Mouse (Mus musculus): ENCODE data around the gene Ism2. TPM values are rescaled to one million over a fixed set of nuclear protein-coding genes. Genes with fewer than 3 reads are reported as not detected.
"Not testable (repeated sequence)": the region's sequence is repeated elsewhere in the genome, so short reads cannot be mapped to it uniquely, and the experiment has no call there.

Gene Ism2
- polyA plus RNA-seq, 1 experiment = not detected

DNA sequence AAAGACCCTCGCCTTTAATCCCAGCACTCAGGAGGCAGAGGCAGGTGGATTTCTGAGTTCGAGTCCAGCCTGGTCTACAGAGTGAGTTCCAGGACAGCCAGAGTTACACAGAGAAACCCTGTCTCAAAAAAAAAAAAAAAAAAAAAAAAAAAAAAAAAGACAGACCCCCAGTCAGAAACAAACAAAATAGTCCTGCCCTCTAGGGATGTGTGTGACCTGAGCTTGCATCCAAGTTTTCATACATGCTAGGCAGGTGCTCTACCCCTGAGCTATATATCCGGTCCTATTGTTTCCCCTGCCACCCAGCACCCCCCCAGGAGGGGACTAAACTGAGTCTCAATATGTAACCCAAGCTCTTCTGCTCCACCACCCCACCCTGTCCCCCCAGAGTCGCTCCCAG is 22.3 kb downstream of the Ism2 start:
- not testable (repeated sequence) for H3K4me3 ChIP-seq (ENCODE audit: insufficient read depth, low read depth, low read length); H3K27ac ChIP-seq (replicated peaks; ENCODE audit: low read depth, low read length); H3K4me1 ChIP-seq (ENCODE audit: control insufficient read depth, insufficient read depth, insufficient read length, low read length)

DNA sequence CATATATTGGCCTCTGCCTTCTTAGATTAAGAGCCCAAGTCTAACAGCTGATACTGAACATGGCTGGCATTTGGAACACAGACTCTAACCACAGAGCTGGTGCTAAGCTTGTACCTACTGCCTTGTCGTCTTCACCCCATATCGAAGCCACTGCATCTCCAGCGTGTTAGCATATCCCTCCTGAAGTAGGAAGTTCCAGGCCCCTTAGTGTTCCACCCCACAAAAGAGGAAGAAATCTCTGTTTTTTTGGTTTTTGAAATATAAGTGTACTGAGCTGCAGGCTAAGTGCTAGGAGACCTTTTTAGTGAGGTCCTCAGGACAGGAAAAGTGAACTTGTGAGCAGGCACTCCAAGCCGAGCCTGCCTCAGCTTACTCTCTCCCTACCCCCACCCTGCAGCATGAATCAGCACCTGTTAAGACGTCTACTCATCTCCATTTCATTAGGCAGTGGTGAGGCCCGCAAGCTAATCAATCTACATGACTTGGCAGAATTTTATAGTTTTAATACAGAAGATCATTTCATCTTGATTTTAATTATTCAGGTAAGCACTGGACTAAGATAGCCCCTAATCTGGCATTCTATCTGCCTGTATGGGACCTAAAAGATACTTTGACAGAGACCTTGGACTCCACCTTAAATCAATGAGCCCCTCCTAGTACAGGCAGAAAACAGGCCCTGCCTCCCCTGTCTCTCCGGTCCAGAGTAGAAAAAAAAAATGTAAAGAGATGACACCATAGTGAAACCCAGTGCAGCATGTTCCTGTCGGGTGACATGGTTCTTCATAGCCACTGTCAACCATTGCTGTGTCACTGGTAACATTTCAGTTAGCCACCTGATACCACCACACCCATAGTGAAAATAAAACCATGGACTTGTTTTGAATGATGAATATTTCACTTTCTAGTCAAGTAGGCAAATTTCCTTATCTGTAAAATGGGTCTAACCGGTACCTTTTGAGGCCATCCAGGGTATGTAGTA is 24.4 kb downstream of the Ism2 start:
- no peaks in the 10 kb centered on the region for H3K4me1 ChIP-seq (ENCODE audit: control insufficient read depth, insufficient read depth, insufficient read length, low read length)
- H3K27ac ChIP-seq (replicated peaks; ENCODE audit: low read depth, low read length) = no peak overlapping the region
- H3K4me3 ChIP-seq (ENCODE audit: insufficient read depth, low read depth, low read length) = no peak overlapping the region

DNA sequence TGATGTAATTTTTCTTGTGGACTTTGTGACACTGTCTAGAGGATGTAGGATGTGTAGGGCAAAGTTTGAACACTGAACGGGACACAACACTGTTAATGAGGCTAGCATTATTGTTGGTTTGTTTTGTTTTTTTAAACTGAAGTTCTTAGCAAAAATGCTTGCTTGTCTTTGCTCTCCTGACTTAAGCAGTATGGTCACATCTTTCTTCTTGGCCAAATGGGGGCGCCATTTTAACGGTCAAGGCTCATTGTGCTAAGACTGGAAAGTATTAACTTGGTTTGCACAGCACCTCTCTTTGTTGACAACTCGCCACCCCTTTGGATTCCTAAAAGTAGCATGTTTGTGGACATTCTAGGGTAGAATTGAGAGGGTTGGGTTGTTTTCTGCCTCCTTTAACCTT is 31.8 kb downstream of the Ism2 start:
- Histone ChIP-seq H3K27ac (replicated peaks; ENCODE audit: low read depth, low read length) (no peak overlapping the region), H3K4me1 (ENCODE audit: control insufficient read depth, insufficient read depth, insufficient read length, low read length) (no peaks in the 10 kb centered on the region; the same call in 1 of the 2 replicates), H3K4me3 (ENCODE audit: insufficient read depth, low read depth, low read length) (0 out of 2 replicates have a peak overlapping the region, but pooled peaks have one; percentile 2)

DNA sequence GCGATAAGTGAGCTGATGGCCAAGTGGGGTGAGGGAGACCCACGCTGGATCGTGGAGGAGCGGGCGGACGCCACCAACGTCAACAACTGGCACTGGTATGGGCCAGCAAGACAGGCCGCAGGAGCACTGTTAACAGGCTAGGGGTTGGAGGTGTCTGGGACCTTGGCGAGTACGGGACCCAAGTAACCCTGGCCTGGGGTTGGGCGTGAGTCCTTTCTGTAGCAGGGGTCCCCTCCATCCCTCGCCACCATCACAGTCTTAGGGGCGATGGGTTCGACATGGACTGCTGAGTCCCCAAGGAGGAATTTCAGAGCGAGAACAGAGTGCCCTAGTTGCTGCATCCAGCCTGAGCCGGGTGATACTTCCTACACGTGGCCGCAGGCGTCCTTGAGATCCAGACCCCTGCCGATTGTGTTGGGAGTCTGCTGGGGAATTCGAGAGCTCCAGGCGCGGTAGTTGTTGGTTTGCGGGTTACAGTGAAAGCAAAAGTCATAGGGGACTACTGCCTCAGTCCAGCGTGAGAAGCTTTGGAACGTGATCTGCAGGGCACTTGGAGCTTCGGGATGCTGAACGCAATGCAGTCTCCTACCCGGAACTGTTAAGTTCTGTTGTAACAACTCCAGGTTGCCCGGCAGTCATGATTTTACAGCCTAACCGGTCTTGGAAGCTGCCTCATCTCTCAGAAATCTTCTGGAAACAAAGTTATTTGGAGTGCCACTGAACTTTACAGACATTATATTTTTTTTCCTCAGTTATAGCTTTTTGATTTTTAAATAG is 32.5 kb downstream of the Ism2 start:
- Histone ChIP-seq H3K4me3 (ENCODE audit: insufficient read depth, low read depth, low read length) (peak overlapping the region; percentile 83), H3K4me1 (ENCODE audit: control insufficient read depth, insufficient read depth, insufficient read length, low read length) (no peaks in the 10 kb centered on the region; the same call in 1 of the 2 replicates), H3K27ac (replicated peaks; ENCODE audit: low read depth, low read length) (peak overlapping the region; percentile 98)

DNA sequence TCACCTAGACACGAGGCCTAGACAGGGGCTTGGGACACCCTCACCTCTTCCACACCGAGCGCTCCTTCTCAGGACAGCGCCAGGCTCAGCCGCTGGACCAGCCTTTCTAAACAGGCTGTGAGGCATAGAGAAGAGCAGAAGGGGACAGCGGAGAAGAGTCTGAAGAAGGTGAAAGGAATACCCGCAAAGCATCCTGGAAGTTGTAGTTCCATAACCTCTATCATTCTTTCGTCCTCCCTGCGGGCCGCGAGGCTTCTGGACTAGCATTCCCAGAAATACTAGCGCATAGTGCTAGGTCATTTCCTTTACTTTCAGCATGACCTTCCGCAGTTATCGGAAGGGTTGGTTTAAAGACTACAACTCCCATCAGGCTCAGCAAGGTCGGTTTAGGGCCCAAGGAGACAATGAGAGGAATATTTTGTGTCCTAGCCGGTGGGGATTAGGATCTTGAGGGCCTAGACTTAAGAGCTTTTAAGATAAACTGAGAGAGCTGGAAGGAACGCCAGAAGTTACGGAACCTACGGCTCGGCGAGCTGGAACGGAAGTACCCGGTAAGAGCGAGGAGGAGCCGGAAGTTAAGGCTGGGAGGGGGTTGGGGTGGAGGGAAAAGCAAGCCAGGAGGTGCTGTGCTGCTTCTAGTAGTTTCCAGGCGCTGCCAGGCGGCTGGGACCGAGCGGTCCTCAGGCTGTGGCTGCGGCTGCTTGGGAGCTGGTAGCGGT is 33.2 kb downstream of the Ism2 start, which contains the start of the genes Vipas39 and Ahsa1:
Gene Vipas39, minus strand, starts transcription at position 149 of the 719 bp plus-strand sequence.
Gene Ahsa1, plus strand, starts transcription at position 372 of the 719 bp plus-strand sequence.
- peak within 1 kb of the TSS; percentile 89 for H3K4me3 ChIP-seq (ENCODE audit: insufficient read depth, low read depth, low read length)
- H3K27ac ChIP-seq (replicated peaks; ENCODE audit: low read depth, low read length) = peak within 1 kb of the TSS; percentile 98

DNA sequence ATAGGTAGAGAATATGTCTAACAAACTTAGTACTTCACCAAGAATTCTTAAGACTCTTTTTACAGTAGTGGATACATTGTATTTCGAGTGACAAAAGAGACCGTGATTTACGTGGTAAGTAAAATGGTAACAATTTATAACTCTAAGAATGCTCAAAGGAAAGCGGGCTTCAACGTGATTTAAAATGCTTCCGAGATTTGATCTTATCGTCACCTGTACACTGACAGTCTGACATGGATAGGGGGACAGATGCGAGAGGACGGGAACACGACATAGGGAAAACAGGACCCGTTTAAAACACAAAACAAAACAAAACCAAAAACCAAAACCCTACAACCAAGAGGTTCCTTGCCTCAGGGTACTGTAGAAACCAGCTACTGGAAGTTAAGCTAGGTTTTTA is 34.1 kb downstream of the Ism2 start:
- H3K4me3 ChIP-seq (ENCODE audit: insufficient read depth, low read depth, low read length) = peak overlapping the region; percentile 89
- peak overlapping the region; percentile 89 for H3K27ac ChIP-seq (replicated peaks; ENCODE audit: low read depth, low read length)
- H3K4me1 ChIP-seq (ENCODE audit: control insufficient read depth, insufficient read depth, insufficient read length, low read length) = no peaks in the 10 kb centered on the region; the same call in 1 of the 2 replicates

More for the DNA sequence above, 33.2 kb downstream of the Ism2 start, which contains the start of the genes Vipas39 and Ahsa1:
- no peaks in the 10 kb centered on the region; the same call in 1 of the 2 replicates for H3K4me1 ChIP-seq (ENCODE audit: control insufficient read depth, insufficient read depth, insufficient read length, low read length)

DNA sequence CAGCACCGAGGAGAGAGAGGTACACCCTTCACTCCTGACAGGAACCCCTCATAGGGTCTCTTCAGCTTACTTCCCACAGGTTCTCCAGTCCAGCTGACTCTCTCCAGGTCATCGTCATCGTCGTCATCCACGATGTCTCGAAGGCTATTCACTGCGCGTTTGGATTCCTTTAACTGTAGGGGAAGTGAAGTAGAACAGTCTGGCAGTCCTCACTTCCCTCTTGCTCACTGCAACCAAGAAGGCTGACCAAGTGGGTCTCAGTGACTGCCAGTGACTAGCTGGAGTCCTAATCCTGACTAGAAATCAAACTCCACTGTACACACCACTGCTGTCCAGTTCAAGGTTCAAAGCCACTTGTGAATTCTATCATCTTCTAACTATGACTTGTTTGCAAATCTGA is 38.9 kb downstream of the Ism2 start:
- Histone ChIP-seq H3K4me3 (ENCODE audit: insufficient read depth, low read depth, low read length) (no peak overlapping the region), H3K4me1 (ENCODE audit: control insufficient read depth, insufficient read depth, insufficient read length, low read length) (no peaks in the 10 kb centered on the region), H3K27ac (replicated peaks; ENCODE audit: low read depth, low read length) (no peak overlapping the region)

DNA sequence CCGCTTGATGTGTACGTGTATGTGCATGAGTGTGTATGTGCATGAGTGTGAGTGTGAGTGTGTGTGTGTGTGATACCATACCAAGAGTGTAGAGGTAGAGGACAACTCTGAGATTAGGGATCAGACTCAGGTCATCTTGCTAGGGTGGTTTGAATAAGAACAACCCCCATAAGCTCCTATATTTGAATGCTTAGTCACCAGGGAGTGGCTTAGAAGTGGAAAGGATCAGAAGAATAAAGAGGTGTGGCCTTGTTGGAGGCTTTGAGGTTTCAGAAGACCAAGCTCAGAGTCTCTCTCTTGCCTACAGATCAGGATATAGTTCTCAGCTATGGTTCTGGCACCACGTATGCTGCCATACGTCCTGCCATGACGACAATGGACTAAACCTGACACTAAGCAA is 42.9 kb downstream of the Ism2 start:
- no peaks in the 10 kb centered on the region for H3K4me1 ChIP-seq (ENCODE audit: control insufficient read depth, insufficient read depth, insufficient read length, low read length)
- H3K4me3 ChIP-seq (ENCODE audit: insufficient read depth, low read depth, low read length) = no peak overlapping the region
- H3K27ac ChIP-seq (replicated peaks; ENCODE audit: low read depth, low read length) = no peak overlapping the region

DNA sequence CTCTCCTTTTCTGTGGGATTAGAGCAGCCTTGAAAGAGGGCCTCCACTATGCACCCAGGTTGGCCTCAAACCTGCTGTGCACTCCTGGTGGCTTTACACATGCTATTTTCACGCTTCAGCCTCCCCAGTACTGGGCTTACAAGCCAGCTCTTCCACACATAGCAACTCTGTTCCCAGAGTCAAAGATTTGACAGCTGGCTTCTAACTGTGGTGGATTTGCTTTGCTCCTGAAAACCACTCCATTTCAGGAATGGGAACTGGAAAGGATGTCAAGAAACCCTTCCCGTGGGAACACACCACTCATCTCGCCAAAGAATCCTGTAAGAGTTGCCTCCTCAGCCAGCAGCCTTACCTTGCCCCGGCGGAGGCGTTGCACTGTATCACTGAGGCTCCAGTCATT is 45.6 kb downstream of the Ism2 start:
- H3K4me3 ChIP-seq (ENCODE audit: insufficient read depth, low read depth, low read length) = no peak overlapping the region
- no peaks in the 10 kb centered on the region for H3K4me1 ChIP-seq (ENCODE audit: control insufficient read depth, insufficient read depth, insufficient read length, low read length)
- no peak overlapping the region for H3K27ac ChIP-seq (replicated peaks; ENCODE audit: low read depth, low read length)

DNA sequence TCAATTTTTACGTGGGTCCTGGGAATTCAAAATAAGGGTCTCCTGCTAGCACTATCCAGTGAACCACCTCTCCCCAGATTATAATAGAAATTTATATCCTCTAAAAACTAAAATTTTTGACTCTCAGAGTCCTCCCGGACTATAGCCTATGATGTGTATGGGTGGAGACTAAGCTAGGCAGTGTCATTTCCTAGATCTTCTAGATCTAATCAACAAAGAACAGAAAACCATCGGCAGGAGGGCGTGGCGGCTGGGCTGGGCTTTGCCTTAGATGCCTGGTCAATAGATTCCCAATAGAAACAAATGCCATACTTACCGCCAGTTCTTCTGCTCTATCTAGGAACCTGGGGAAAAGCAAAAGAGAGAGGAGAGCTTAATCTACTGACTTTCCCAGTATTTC is 49.3 kb downstream of the Ism2 start:
- H3K4me3 ChIP-seq (ENCODE audit: insufficient read depth, low read depth, low read length) = no peak overlapping the region
- no peak overlapping the region for H3K27ac ChIP-seq (replicated peaks; ENCODE audit: low read depth, low read length)
- H3K4me1 ChIP-seq (ENCODE audit: control insufficient read depth, insufficient read depth, insufficient read length, low read length) = no peaks in the 10 kb centered on the region

DNA sequence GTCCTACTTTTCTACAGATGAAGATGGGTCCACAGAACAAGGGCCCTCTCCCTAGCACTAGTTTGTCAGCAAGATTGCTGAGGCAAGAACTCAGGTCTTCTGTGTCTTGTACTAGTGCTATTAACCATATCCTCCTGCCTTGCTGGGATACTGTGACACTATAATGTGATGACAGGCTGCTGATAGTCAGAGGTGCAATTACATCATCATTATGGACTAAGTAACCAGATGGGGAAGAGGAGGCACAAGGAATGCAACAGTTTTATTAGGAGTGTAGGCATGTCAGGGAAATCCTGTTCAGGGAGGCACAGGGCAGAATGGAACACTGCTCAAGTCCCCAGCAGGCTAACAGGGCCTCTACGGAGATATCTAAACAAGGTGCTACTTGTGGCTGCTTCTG is 60.9 kb downstream of the Ism2 start, which contains the start of gene Noxred1:
Gene Noxred1, minus strand, starts transcription at position 101 of the 400 bp plus-strand sequence.
- no peak within 1 kb of the TSS for H3K4me3 ChIP-seq (ENCODE audit: insufficient read depth, low read depth, low read length)
- no peaks in the 10 kb centered on the region for H3K4me1 ChIP-seq (ENCODE audit: control insufficient read depth, insufficient read depth, insufficient read length, low read length)
- H3K27ac ChIP-seq (replicated peaks; ENCODE audit: low read depth, low read length) = no peak within 1 kb of the TSS

DNA sequence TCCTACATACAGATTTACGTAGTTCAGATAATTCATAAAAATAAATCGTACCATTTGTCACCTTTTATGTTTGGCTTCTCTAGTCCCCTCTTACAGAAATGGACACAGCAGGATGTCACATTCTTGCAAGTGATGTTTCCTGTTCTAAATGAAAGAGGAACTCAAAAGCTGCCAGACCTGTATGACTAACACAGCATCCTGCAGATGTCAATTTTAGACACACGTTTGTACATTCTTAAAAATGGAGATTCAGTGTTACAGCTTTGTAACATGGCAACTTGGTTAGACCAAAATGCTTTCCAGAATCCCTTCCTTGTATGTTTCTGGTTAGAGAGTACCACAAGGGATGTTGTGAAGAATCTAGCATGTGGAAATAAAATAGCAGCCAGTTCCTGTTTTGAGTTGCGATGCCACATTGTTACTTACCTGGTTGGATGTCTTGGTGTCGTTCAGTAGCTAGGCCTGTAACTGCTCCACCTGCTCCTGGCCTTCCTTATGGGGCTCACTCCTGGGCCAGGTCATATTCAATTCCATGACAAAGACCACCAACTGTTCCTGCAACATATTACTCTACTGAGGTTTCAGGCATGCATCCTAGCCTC is 62.5 kb downstream of the Ism2 start:
- no peak overlapping the region for H3K27ac ChIP-seq (replicated peaks; ENCODE audit: low read depth, low read length)
- H3K4me3 ChIP-seq (ENCODE audit: insufficient read depth, low read depth, low read length) = no peak overlapping the region

DNA sequence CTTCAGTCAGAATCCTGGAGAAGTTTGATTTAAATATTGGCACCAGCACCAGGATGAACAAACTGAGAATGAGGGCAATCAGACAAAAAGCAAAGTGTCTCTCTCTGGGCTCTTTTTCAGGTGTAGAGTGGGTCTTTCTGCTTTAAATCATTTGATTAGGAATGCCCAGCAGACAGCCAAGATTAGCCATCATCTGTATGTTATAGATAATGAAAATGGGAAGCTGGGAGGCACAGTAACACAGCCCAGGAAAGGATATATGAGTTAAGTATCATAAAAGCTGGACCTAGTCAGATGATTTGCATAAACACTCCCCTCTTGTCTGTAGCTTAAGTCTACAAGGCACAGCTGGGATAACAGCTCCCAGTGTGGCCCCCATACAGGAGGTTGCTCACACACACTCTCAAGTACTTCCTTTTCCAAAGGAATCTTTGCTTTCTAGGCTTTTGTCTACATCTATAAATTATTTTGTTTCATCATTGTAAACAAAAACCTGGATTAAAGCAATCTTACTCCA is 69.1 kb downstream of the Ism2 start:
- Histone ChIP-seq H3K4me1 (ENCODE audit: control insufficient read depth, insufficient read depth, insufficient read length, low read length) (no peaks in the 10 kb centered on the region), H3K4me3 (ENCODE audit: insufficient read depth, low read depth, low read length) (no peak overlapping the region), H3K27ac (replicated peaks; ENCODE audit: low read depth, low read length) (no peak overlapping the region)

More for the DNA sequence above, 62.5 kb downstream of the Ism2 start:
- H3K4me1 ChIP-seq (ENCODE audit: control insufficient read depth, insufficient read depth, insufficient read length, low read length) = no peaks in the 10 kb centered on the region

DNA sequence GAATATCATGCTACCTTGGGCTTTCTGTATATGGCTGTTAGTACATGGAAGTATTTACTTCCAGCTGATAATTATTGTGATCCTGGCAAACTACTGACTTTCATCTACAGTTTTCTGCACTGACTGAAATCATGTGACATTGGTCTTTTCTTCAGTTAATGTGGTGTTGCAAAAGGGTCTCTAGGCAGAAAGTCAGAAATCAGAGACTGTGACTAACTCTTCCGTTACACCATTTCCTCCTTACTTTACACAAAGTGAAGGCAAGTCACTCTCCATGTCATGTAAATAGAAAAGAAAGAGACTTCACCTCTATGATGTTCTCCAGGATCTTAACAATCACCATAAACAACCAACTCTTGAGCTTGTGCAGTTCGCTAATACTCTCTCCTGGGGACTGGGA is 69.9 kb downstream of the Ism2 start:
- Histone ChIP-seq H3K4me1 (ENCODE audit: control insufficient read depth, insufficient read depth, insufficient read length, low read length) (no peaks in the 10 kb centered on the region), H3K4me3 (ENCODE audit: insufficient read depth, low read depth, low read length) (no peak overlapping the region), H3K27ac (replicated peaks; ENCODE audit: low read depth, low read length) (no peak overlapping the region)

All from brown adipose tissue, adult 24 weeks (tissue).